Mouse (Mus musculus) lung, postnatal 0 days (tissue): ENCODE measurements around the gene Agbl1. TPM values are rescaled to one million over a fixed set of nuclear protein-coding genes. Genes with fewer than 3 reads are reported as not detected.
A peak's percentile ranks its signal among the peaks of the same experiment; 100 is the strongest.

ENCODE experiments used
- ATAC-seq: fragments of 200-750 bp; cut with Nextera tagmentation; 2 replicates; pipeline ENCODE4 v1.8.0; 2017; ENCODE audit warnings: moderate library complexity
- DNase-seq: peaks from one replicate; pipeline ENCODE4 v3.0.0-alpha.2; 2016; ENCODE audit warnings: low spot score
- H3K27ac ChIP-seq: fragments of 300-500 bp; sonication (generic); 2 replicates; pipeline ENCODE4 v1.5.1; 2014; ENCODE audit warnings: antibody characterized with exemption, mild to moderate bottlenecking, low read length, mixed read lengths
- H3K27me3 ChIP-seq: fragments of 300-500 bp; sonication (generic); replicated peaks from 2 replicates; pipeline ENCODE4 v1.6.1; 2014; ENCODE audit warnings: low read length, mixed read lengths; ENCODE audit not compliant: insufficient read depth
- H3K36me3 ChIP-seq: fragments of 300-500 bp; sonication (generic); 2 replicates; pipeline ENCODE4 v1.6.1; 2014; ENCODE audit warnings: low read length, mixed read lengths; ENCODE audit not compliant: insufficient read depth
- H3K4me1 ChIP-seq: fragments of 300-500 bp; sonication (generic); 2 replicates; pipeline ENCODE4 v1.6.1; 2014; ENCODE audit warnings: antibody characterized with exemption, low read depth, low read length, mixed read lengths; ENCODE audit not compliant: insufficient read depth
- H3K4me2 ChIP-seq: fragments of 300-500 bp; sonication (generic); replicated peaks from 2 replicates; pipeline ENCODE4 v1.6.1; 2014; ENCODE audit warnings: low read depth, mild to moderate bottlenecking, low read length, moderate library complexity, mixed read lengths
- H3K4me3 ChIP-seq: fragments of 300-500 bp; sonication (generic); 2 replicates; pipeline ENCODE4 v1.5.1; 2014; ENCODE audit warnings: low read depth, low read length
- H3K9ac ChIP-seq: fragments of 300-500 bp; sonication (generic); replicated peaks from 2 replicates; pipeline ENCODE4 v1.6.1; 2014; ENCODE audit warnings: low read depth, mild to moderate bottlenecking
- H3K9me3 ChIP-seq: fragments of 300-500 bp; sonication (generic); 2 replicates; pipeline ENCODE4 v1.6.1; 2016; ENCODE audit warnings: low read length, mixed read lengths
- CTCF ChIP-seq: IDR thresholded peaks from 2 replicates; pipeline ENCODE4 v1.5.1; 2016; ENCODE audit warnings: antibody characterized with exemption, mild to moderate bottlenecking
- EP300 ChIP-seq: IDR thresholded peaks from 2 replicates; pipeline ENCODE4 v1.6.1; 2016; ENCODE audit warnings: antibody characterized with exemption, mild to moderate bottlenecking, control low read depth
- WGBS: fragments of 180-500 bp; shearing (Covaris S2); extraction: QIAGEN DNeasy Blood & Tissue Kit; methylation state at CpG from one replicate; pipeline ENCODE4 v1.1.7; 2014; 5-methylcytosine and 5-hydroxymethylcytosine counted together
- polyA plus RNA-seq: library from polyadenylated mRNA; unstranded; fragments of >200 nt; fragmentation: Nextera tagmentation; extraction: Ambion mirVana; gene quantifications from 2 replicates; pipeline ENCODE4 v1.2.1, GENCODE M21; 2015

The Agbl1 gene
- polyA plus RNA-seq, 1 experiment from 2014 or later, result not detected

DNA sequence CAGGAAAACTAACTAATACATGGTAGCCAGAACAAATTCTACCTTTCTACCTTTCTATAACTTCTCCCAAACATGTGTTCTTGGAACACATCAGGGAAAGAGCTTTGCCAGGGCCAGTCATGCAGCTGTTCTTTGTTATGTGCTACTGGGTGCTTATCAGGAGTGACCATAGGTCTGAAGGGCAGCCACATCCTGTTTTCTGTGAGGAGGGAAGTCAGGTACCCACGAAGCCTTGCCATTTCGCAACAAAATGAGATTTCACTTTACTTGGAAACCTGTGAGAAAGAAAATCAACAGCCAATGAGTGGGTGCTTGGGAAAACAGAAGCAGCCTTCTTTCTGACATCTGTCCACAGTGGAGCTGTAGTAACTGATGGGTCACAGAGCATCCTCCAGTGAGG is 865.5 kb downstream of the Agbl1 start:
- DNase-seq (no peak), ATAC-seq (no peak)
- no peaks in the 10 kb centered on the region for H3K36me3 ChIP-seq
- H3K27me3 ChIP-seq, result no peaks in the 10 kb centered on the region
- no peaks in the 10 kb centered on the region for H3K9me3 ChIP-seq
- no peaks in the 10 kb centered on the region for H3K4me1 ChIP-seq
- no peak overlapping the region for H3K27ac ChIP-seq
- no peak for TF ChIP-seq EP300
- no peak for TF ChIP-seq CTCF
- no peak overlapping the region for H3K9ac ChIP-seq
- H3K4me2 ChIP-seq, result no peak overlapping the region
- no peak overlapping the region for H3K4me3 ChIP-seq
- WGBS, result 53% methylated on average over 2 of the region's 2 CpGs

DNA sequence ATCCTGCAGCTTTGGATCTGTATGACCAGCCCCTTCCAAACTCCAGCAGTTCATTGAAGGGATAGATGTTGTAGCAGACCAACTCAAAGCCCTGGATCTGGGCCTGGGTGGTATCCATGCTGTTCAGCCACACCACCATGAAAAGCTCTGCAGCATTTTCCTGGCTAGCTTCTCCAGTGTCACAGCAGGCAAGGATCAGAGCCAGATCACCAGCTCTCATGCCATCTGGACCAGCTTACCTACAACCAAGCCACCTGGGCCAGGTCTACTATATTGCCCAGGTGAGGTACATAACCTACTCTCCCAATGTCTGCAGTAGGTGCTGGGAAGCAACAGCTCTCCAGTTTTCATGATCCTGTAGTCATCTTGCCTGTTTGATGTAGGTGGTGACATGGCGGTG is 884.3 kb downstream of the Agbl1 start:
- no peaks in the 10 kb centered on the region for H3K9me3 ChIP-seq
- H3K4me2 ChIP-seq, result no peak overlapping the region
- H3K36me3 ChIP-seq, result no peaks in the 10 kb centered on the region
- no peaks in the 10 kb centered on the region for H3K27me3 ChIP-seq
- TF ChIP-seq CTCF, result no peak
- no peak for TF ChIP-seq EP300
- 97% methylated on average over 1 of the region's 1 CpGs for WGBS
- no peak for ATAC-seq
- H3K4me3 ChIP-seq, result no peak overlapping the region
- no peak overlapping the region for H3K9ac ChIP-seq
- no peak overlapping the region for H3K27ac ChIP-seq
- H3K4me1 ChIP-seq, result no peaks in the 10 kb centered on the region
- DNase-seq, result no peak

DNA sequence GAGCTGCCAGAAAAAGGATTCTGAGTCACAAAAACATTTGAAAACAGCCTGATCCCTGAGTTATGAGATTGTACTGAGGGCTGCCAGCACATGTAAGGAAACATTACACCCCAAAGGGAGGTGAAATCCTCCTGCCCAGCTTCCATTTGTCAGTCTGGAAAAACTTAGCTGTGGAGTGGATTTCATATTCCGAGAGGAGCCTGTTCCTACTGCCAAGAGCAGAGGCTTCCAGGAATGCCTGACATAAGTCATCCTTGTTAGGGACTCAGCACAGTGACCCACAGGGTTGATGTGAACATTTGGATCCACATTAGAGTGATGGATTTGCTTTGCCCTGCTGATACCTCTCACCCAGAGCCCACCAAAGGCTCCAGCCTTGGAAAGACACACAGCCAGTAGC is 899.4 kb downstream of the Agbl1 start:
- H3K9me3 ChIP-seq, result no peaks in the 10 kb centered on the region
- no peaks in the 10 kb centered on the region for H3K27me3 ChIP-seq
- ATAC-seq (no peak), DNase-seq (no peak)
- no peak for TF ChIP-seq CTCF
- TF ChIP-seq EP300, result no peak
- no peak overlapping the region for H3K27ac ChIP-seq
- 60% methylated on average over 1 of the region's 1 CpGs for WGBS
- H3K36me3 ChIP-seq, result no peaks in the 10 kb centered on the region
- H3K4me3 ChIP-seq, result no peak overlapping the region
- H3K4me1 ChIP-seq, result peaks cover 5% of the 10 kb centered on the region
- H3K9ac ChIP-seq, result no peak overlapping the region
- no peak overlapping the region for H3K4me2 ChIP-seq

DNA sequence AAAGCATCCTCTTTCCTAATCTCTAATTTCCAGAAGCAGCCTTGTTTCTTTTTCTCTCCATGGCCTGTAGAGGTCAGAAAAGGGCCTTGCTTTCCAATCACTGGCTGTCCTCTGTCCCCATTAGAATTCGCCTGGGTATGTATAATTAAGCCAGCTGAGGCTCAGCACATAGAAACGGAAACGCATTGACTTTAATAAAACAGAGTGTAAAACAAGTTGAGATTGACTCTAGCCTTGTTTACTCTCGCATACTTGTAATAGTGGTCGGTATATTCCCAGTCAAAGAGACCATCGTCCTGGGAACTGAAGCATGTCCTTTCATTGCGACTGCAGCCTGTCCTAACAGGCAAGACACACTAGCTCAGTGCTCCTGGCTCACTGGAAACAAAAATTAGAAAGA is 902.3 kb downstream of the Agbl1 start:
- Histone ChIP-seq H3K9me3 (no peaks in the 10 kb centered on the region), H3K27me3 (no peaks in the 10 kb centered on the region), H3K4me3 (no peak overlapping the region), H3K4me1 (peaks cover 5% of the 10 kb centered on the region), H3K4me2 (no peak overlapping the region), H3K27ac (no peak overlapping the region), H3K36me3 (no peaks in the 10 kb centered on the region), H3K9ac (no peak overlapping the region)
- DNase-seq (peak; percentile 78), ATAC-seq (peak; percentile 57; the same call in 1 of the 2 replicates)
- no peak for TF ChIP-seq EP300
- peak; percentile 65 for TF ChIP-seq CTCF
- WGBS, result 21% methylated on average over 7 of the region's 7 CpGs

DNA sequence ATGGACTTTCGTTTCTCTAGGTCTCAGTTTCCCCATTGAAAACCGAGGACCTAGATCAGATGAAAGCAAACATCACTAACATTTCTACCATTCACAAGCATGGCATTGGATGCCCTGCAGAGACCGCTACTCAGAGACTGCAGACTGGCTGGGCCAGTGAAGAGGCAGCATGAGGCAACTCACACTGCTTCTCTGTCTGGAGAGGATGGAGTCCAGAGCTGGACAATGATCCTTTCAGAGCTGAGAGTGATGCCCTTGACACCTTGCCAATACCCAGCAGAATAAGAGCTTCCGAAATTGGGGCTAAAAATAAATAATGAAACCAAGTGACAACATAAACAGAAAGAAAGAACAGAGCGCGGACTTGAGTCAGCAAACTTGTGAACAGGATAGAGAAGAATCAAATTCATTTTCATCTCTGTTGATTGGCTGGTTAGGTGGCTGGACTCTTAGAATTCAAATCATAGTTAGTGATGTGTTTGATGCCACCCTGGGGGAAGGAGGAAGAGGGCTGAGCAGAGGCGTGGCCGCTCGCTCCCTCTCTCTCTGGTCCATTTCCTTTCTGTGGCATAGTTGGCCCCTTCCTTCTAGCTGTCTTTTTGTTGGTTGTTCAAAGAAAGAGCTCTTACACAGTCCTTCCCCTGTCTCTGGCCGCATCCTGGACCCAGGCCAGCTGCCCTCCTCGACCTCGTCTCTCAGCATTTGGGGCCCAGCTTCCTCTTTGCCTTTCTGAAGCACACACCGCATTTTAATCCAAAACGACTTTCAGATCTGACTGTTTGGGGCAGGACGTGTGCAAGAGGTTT is 903.1 kb downstream of the Agbl1 start:
- DNase-seq (no peak), ATAC-seq (no peak)
- no peak overlapping the region for H3K4me3 ChIP-seq
- H3K4me2 ChIP-seq, result no peak overlapping the region
- no peak overlapping the region for H3K9ac ChIP-seq
- H3K27ac ChIP-seq, result no peak overlapping the region
- no peaks in the 10 kb centered on the region for H3K9me3 ChIP-seq
- H3K4me1 ChIP-seq, result peaks cover 5% of the 10 kb centered on the region
- TF ChIP-seq EP300 (no peak), CTCF (no peak)
- 28% methylated on average over 15 of the region's 15 CpGs for WGBS
- H3K36me3 ChIP-seq, result no peaks in the 10 kb centered on the region
- H3K27me3 ChIP-seq, result no peaks in the 10 kb centered on the region

DNA sequence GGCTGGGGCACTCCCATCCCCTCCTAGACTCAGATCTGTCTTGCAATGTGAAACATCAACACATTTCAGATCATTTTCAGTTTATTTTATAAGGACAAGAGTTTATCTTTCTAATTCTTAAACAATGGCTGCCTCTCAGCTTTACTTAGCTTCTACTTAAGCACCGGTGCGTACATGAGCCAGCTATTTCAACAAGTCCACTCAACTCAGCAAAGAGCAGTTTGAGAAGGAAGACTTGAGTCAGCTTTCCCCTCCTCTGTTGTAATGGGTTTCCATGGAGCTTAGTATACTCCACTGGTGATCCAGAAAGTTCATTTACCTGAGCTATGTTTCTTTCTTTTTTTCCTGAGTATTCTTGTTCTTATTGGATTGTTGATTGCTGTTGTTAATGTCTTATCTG is 905.2 kb downstream of the Agbl1 start:
- H3K27me3 ChIP-seq, result 0 out of 2 replicates have a peak, but pooled peaks cover 2% of the 10 kb centered on the region
- WGBS, result 40% methylated on average over 2 of the region's 2 CpGs
- H3K4me1 ChIP-seq, result peaks cover 5% of the 10 kb centered on the region
- H3K27ac ChIP-seq, result no peak overlapping the region
- no peak overlapping the region for H3K4me2 ChIP-seq
- no peak overlapping the region for H3K9ac ChIP-seq
- no peaks in the 10 kb centered on the region for H3K9me3 ChIP-seq
- peak; percentile 74 for DNase-seq
- peak; percentile 90 for ATAC-seq
- H3K36me3 ChIP-seq, result no peaks in the 10 kb centered on the region
- TF ChIP-seq EP300 (peak; percentile 83; the same call in 1 of the 2 replicates), CTCF (no peak)
- H3K4me3 ChIP-seq, result no peak overlapping the region
